Mouse (Mus musculus) liver, embryonic 11.5 days (tissue): ENCODE data around the gene Ddx54. TPM values are rescaled to one million over a fixed set of nuclear protein-coding genes. Genes with fewer than 3 reads are reported as not detected.

ENCODE experiments used
- ATAC-seq: fragments of 200-750 bp; cut with Nextera tagmentation; replicated peaks from 2 replicates; pipeline ENCODE4 v1.8.0; 2017; ENCODE audit warnings: moderate number of reproducible peaks, mild to moderate bottlenecking, moderate TSS enrichment, moderate library complexity; ENCODE audit not compliant: low FRiP score
- DNase-seq: peaks from one replicate; pipeline ENCODE4 v3.0.0-alpha.2; 2017; ENCODE audit warnings: low spot score
- H3K27ac ChIP-seq: fragments of 300-500 bp; sonication (generic); 2 replicates; pipeline ENCODE4 v1.5.1; 2014; ENCODE audit warnings: mild to moderate bottlenecking, low read depth, low read length, control low read depth
- H3K27me3 ChIP-seq: fragments of 300-500 bp; sonication (generic); replicated peaks from 2 replicates; pipeline ENCODE4 v1.6.1; 2014; ENCODE audit warnings: low read length, mixed read lengths; ENCODE audit not compliant: control insufficient read depth, insufficient read depth
- H3K36me3 ChIP-seq: fragments of 300-500 bp; sonication (generic); 2 replicates; pipeline ENCODE4 v1.6.1; 2014; ENCODE audit warnings: mild to moderate bottlenecking, low read length, moderate library complexity, mixed read lengths; ENCODE audit not compliant: control insufficient read depth, insufficient read depth
- H3K4me1 ChIP-seq: fragments of 300-500 bp; sonication (generic); replicated peaks from 2 replicates; pipeline ENCODE4 v1.6.1; 2014; ENCODE audit warnings: low read length, mixed read lengths; ENCODE audit not compliant: control insufficient read depth, insufficient read depth
- H3K4me2 ChIP-seq: fragments of 300-500 bp; sonication (generic); 2 replicates; pipeline ENCODE4 v1.6.1; 2014; ENCODE audit warnings: mild to moderate bottlenecking, control low read depth, moderate library complexity
- H3K4me3 ChIP-seq: fragments of 300-500 bp; sonication (generic); 2 replicates; pipeline ENCODE4 v1.5.1; 2014; ENCODE audit warnings: low read depth, low read length, control low read depth
- H3K9ac ChIP-seq: fragments of 300-500 bp; sonication (generic); 2 replicates; pipeline ENCODE4 v1.6.1; 2014; ENCODE audit warnings: low read depth, low read length, control low read depth
- H3K9me3 ChIP-seq: fragments of 300-500 bp; sonication (generic); 2 replicates; pipeline ENCODE4 v1.6.1; 2016; ENCODE audit warnings: low read length, inconsistent platforms, mixed read lengths; ENCODE audit not compliant: control insufficient read depth
- WGBS: fragments of 180-500 bp; shearing (Covaris S2); extraction: QIAGEN DNeasy Blood & Tissue Kit; methylation state at CpG from one replicate; pipeline ENCODE4 v1.1.7; 2014; 5-methylcytosine and 5-hydroxymethylcytosine counted together
- polyA plus RNA-seq: library from polyadenylated mRNA; unstranded; fragments of >200 nt; fragmentation: Nextera tagmentation; extraction: Ambion mirVana; gene quantifications from 2 replicates; pipeline ENCODE4 v1.2.1, GENCODE M21; 2014

Ddx54 gene
- polyA plus RNA-seq, 1 experiment from 2014 or later, result 46.7 TPM

DNA sequence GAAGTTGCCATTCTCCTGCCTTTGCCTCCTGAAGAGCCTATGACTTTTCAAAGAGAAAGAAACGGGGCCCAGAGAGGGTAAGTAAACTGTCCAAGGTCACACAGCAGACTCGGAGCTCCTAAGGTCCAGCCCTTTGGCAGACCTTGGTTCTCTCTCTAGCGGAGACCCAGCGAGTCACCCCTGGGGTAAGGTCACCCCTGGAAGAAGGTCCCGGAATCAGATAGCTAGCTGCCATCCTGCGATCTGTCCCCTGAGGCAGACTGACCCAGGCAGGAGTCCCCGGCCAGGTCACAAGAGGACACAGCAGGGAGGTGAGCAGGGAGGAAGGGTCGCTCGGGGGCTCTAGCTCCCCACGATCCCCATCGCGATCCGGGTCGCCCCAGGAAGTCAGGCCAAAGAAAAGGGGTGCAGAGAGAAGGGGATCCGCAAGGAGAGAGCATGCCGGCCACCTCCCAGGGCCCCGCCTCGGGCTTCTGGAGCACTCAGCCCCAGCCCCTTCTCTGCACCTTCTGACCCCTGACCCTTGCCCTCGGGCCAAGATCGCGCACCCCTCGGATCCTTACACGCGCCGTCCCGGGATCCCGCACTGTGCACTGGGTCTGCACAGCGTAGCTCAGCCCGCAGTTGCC is 24.5 kb upstream of the Ddx54 start:
- Histone ChIP-seq H3K27me3 (no peaks in the 10 kb centered on the region), H3K36me3 (peaks cover 19% of the 10 kb centered on the region), H3K4me2 (peak overlapping the region; percentile 97), H3K27ac (peak overlapping the region; percentile 84), H3K4me1 (peaks cover 36% of the 10 kb centered on the region), H3K4me3 (peak overlapping the region; percentile 93), H3K9ac (peak overlapping the region; percentile 88), H3K9me3 (peaks cover 3% of the 10 kb centered on the region; the same call in 1 of the 2 replicates)
- WGBS, result 2% methylated on average over 26 of the region's 29 CpGs
- DNase-seq, result no peak
- peak; percentile 55 for ATAC-seq

DNA sequence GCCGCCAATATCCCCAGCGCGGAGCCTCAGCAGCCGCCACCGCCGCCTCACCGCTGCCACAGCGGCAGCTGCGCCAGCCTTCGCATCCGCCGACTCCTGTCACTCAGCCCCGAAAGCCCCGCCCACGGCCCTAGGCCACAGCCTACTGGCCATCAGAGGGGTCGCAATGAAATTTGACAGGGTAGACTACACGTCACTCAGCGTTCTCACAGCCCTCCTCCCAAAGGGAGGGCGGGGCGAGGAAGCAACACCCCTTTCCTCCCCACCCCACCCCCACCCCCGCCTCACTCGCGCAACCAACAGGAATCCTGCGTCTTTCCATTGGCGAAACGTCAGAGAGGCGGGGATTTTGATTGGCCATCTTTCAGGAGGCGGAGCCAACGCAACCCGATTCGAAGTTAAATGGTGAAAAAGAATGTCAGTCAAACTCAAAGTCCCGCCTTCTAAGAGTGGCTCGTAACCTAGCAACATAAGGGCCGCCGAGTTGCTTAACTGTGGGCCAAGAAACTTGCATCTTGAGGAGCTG is 23.9 kb upstream of the Ddx54 start, which contains the start of the genes Tpcn1 and Iqcd:
Gene Tpcn1 (minus strand): TSS at position 105 of the 526 bp plus-strand sequence.
Gene Iqcd (plus strand): TSS at position 448 of the 526 bp plus-strand sequence.
- peaks cover 36% of the 10 kb centered on the region for H3K4me1 ChIP-seq

GRCm38 (mm10) chr5:120590356-120591010 is 22.1 kb upstream of the Ddx54 start:
- H3K9me3 ChIP-seq, result peaks cover 3% of the 10 kb centered on the region; the same call in 1 of the 2 replicates
- no peak overlapping the region for H3K27ac ChIP-seq
- no peaks in the 10 kb centered on the region for H3K27me3 ChIP-seq
- H3K9ac ChIP-seq, result no peak overlapping the region
- no peak overlapping the region for H3K4me3 ChIP-seq
- WGBS, result 67% methylated on average over 16 of the region's 16 CpGs
- no peak overlapping the region for H3K4me2 ChIP-seq
- H3K4me1 ChIP-seq, result peaks cover 28% of the 10 kb centered on the region
- ATAC-seq (no peak), DNase-seq (no peak)
- H3K36me3 ChIP-seq, result no peaks in the 10 kb centered on the region

More for the DNA sequence above, 23.9 kb upstream of the Ddx54 start, which contains the start of the genes Tpcn1 and Iqcd:
- Histone ChIP-seq H3K27ac (peak within 1 kb of the TSS; percentile 84), H3K9me3 (peaks cover 3% of the 10 kb centered on the region; the same call in 1 of the 2 replicates), H3K9ac (peak within 1 kb of the TSS; percentile 88), H3K36me3 (peaks cover 14% of the 10 kb centered on the region), H3K4me2 (peak within 1 kb of the TSS; percentile 97), H3K27me3 (no peaks in the 10 kb centered on the region), H3K4me3 (peak within 1 kb of the TSS; percentile 93)
- peak; percentile 94 for ATAC-seq
- WGBS, result under 1% methylated on average over 35 of the region's 35 CpGs
- DNase-seq, result peak; percentile 99

- peaks cover 3% of the 10 kb centered on the region; the same call in 1 of the 2 replicates for H3K9me3 ChIP-seq
- H3K36me3 ChIP-seq, result no peaks in the 10 kb centered on the region
- 60% methylated on average over 7 of the region's 7 CpGs for WGBS
- no peak overlapping the region for H3K4me2 ChIP-seq
- peaks cover 15% of the 10 kb centered on the region for H3K4me1 ChIP-seq
- H3K9ac ChIP-seq, result no peak overlapping the region
- no peak for DNase-seq
- no peak for ATAC-seq
- no peaks in the 10 kb centered on the region for H3K27me3 ChIP-seq
- H3K4me3 ChIP-seq, result no peak overlapping the region
- H3K27ac ChIP-seq, result no peak overlapping the region
Measured at GRCm38 (mm10) chr5:120592141-120592540, 20.4 kb upstream of the Ddx54 start.

GRCm38 (mm10) chr5:120594485-120594884 is 18.1 kb upstream of the Ddx54 start:
- Histone ChIP-seq H3K4me3 (no peak overlapping the region), H3K27ac (no peak overlapping the region), H3K36me3 (no peaks in the 10 kb centered on the region), H3K4me1 (peaks cover 17% of the 10 kb centered on the region), H3K9me3 (peaks cover 3% of the 10 kb centered on the region; the same call in 1 of the 2 replicates), H3K4me2 (no peak overlapping the region), H3K27me3 (no peaks in the 10 kb centered on the region), H3K9ac (no peak overlapping the region)
- WGBS, result 77% methylated on average over 6 of the region's 6 CpGs
- DNase-seq (no peak), ATAC-seq (no peak)

- Histone ChIP-seq H3K4me2 (peak overlapping the region; percentile 38), H3K4me1 (peaks cover 32% of the 10 kb centered on the region), H3K4me3 (no peak overlapping the region), H3K27me3 (no peaks in the 10 kb centered on the region), H3K9me3 (no peaks in the 10 kb centered on the region), H3K27ac (peak overlapping the region; percentile 78), H3K36me3 (no peaks in the 10 kb centered on the region), H3K9ac (peak overlapping the region; percentile 45; the same call in 1 of the 2 replicates)
- WGBS, result 53% methylated on average over 6 of the region's 6 CpGs
- peak; percentile 92 for ATAC-seq
- no peak for DNase-seq
Measured at GRCm38 (mm10) chr5:120599625-120600024, 12.9 kb upstream of the Ddx54 start.

- Histone ChIP-seq H3K27me3 (no peaks in the 10 kb centered on the region), H3K27ac (peak overlapping the region; percentile 43; the same call in 1 of the 2 replicates), H3K4me2 (peak overlapping the region; percentile 14; the same call in 1 of the 2 replicates), H3K36me3 (no peaks in the 10 kb centered on the region), H3K4me3 (no peak overlapping the region), H3K9ac (peak overlapping the region; percentile 30; the same call in 1 of the 2 replicates), H3K9me3 (no peaks in the 10 kb centered on the region), H3K4me1 (peaks cover 37% of the 10 kb centered on the region)
- ATAC-seq (no peak; the same call in 1 of the 2 replicates), DNase-seq (no peak)
- WGBS, result 57% methylated on average over 11 of the region's 11 CpGs
Measured at GRCm38 (mm10) chr5:120600946-120601668, 11.4 kb upstream of the Ddx54 start.

- Histone ChIP-seq H3K4me3 (no peak overlapping the region), H3K4me2 (no peak overlapping the region), H3K36me3 (no peaks in the 10 kb centered on the region), H3K9ac (no peak overlapping the region), H3K27me3 (no peaks in the 10 kb centered on the region), H3K4me1 (peaks cover 41% of the 10 kb centered on the region), H3K27ac (no peak overlapping the region), H3K9me3 (no peaks in the 10 kb centered on the region)
- WGBS, result 94% methylated on average over 11 of the region's 12 CpGs
- ATAC-seq, result no peak
- DNase-seq, result no peak
Measured at GRCm38 (mm10) chr5:120602210-120602609, 10.3 kb upstream of the Ddx54 start.
